Mouse (Mus musculus) intestine, postnatal 0 days (tissue): ENCODE data around the gene Shkbp1. TPM values are rescaled to one million over a fixed set of nuclear protein-coding genes. Genes with fewer than 3 reads are reported as not detected.

Experiments
- ATAC-seq: fragments of 200-750 bp; cut with Nextera tagmentation; 2 replicates; pipeline ENCODE4 v1.8.0; 2017; ENCODE audit warnings: mild to moderate bottlenecking, moderate TSS enrichment, moderate library complexity
- H3K27ac ChIP-seq: fragments of 300-500 bp; sonication (generic); 2 replicates; pipeline ENCODE4 v1.5.1; 2014; ENCODE audit warnings: mild to moderate bottlenecking, low read depth, low read length, moderate library complexity
- H3K27me3 ChIP-seq: fragments of 300-500 bp; sonication (generic); replicated peaks from 2 replicates; pipeline ENCODE4 v1.6.1; 2014; ENCODE audit warnings: low read length, mixed read lengths; ENCODE audit not compliant: control insufficient read depth, insufficient read depth
- H3K36me3 ChIP-seq: fragments of 300-500 bp; sonication (generic); 2 replicates; pipeline ENCODE4 v1.6.1; 2014; ENCODE audit warnings: mild to moderate bottlenecking, moderate library complexity; ENCODE audit not compliant: control insufficient read depth, insufficient read depth
- H3K4me1 ChIP-seq: fragments of 300-500 bp; sonication (generic); replicated peaks from 2 replicates; pipeline ENCODE4 v1.6.1; 2014; ENCODE audit warnings: antibody characterized with exemption, low read length, mixed read lengths; ENCODE audit not compliant: control insufficient read depth, insufficient read depth
- H3K4me2 ChIP-seq: fragments of 300-500 bp; sonication (generic); replicated peaks from 2 replicates; pipeline ENCODE4 v1.6.1; 2014; ENCODE audit warnings: low read depth, mild to moderate bottlenecking, moderate library complexity
- H3K4me3 ChIP-seq: fragments of 300-500 bp; sonication (generic); 2 replicates; pipeline ENCODE4 v1.5.1; 2014; ENCODE audit warnings: low read depth, low read length
- H3K9ac ChIP-seq: fragments of 300-500 bp; sonication (generic); 2 replicates; pipeline ENCODE4 v1.6.1; 2014; ENCODE audit warnings: mild to moderate bottlenecking, low read depth, low read length
- H3K9me3 ChIP-seq: fragments of 300-500 bp; sonication (generic); 2 replicates; pipeline ENCODE4 v1.6.1; 2016; ENCODE audit warnings: mixed run types; ENCODE audit not compliant: control insufficient read depth
- CTCF ChIP-seq: sonication (generic); IDR thresholded peaks from 2 replicates; pipeline ENCODE4 v1.5.1; 2016; ENCODE audit warnings: low read depth, mild to moderate bottlenecking, control low read depth, antibody characterized with exemption, moderate library complexity
- WGBS: fragments of 180-500 bp; shearing (Covaris S2); extraction: QIAGEN DNeasy Blood & Tissue Kit; methylation state at CpG from one replicate; pipeline ENCODE4 v1.1.7; 2014; 5-methylcytosine and 5-hydroxymethylcytosine counted together
- polyA plus RNA-seq: library from polyadenylated mRNA; unstranded; fragments of >200 nt; fragmentation: Nextera tagmentation; extraction: Ambion mirVana; gene quantifications from 2 replicates; pipeline ENCODE4 v1.2.1, GENCODE M21; 2015

Shkbp1 gene
- polyA plus RNA-seq, 1 experiment from 2014 or later: 26.9 TPM

GRCm38 (mm10) chr7:27334405-27334911, 21.4 kb downstream of the Shkbp1 start:
- Histone ChIP-seq H3K4me2 (peak overlapping the region; percentile 82), H3K9ac (no peak overlapping the region), H3K4me1 (peaks cover 4% of the 10 kb centered on the region; the same call in 1 of the 2 replicates), H3K9me3 (no peaks in the 10 kb centered on the region), H3K4me3 (peak overlapping the region; percentile 9; the same call in 1 of the 2 replicates), H3K27ac (no peak overlapping the region), H3K27me3 (peaks cover 79% of the 10 kb centered on the region), H3K36me3 (no peaks in the 10 kb centered on the region)
- WGBS: 5% methylated on average over 32 of the region's 32 CpGs
- ATAC-seq: no peak
- peak; percentile 30; the same call in 1 of the 2 replicates for TF ChIP-seq CTCF

GRCm38 (mm10) chr7:27333316-27333941, 22.4 kb downstream of the Shkbp1 start:
- peak overlapping the region; percentile 55 for H3K9ac ChIP-seq
- H3K36me3 ChIP-seq: no peaks in the 10 kb centered on the region
- peak overlapping the region; percentile 82 for H3K4me2 ChIP-seq
- ATAC-seq: no peak
- H3K9me3 ChIP-seq: no peaks in the 10 kb centered on the region
- H3K4me3 ChIP-seq: peak overlapping the region; percentile 58
- peaks cover 82% of the 10 kb centered on the region for H3K27me3 ChIP-seq
- TF ChIP-seq CTCF: peak; percentile 24
- H3K27ac ChIP-seq: peak overlapping the region; percentile 61; the same call in 1 of the 2 replicates
- peaks cover 8% of the 10 kb centered on the region; the same call in 1 of the 2 replicates for H3K4me1 ChIP-seq
- under 1% methylated on average over 64 of the region's 77 CpGs for WGBS

GRCm38 (mm10) chr7:27332353-27333199, 23.2 kb downstream of the Shkbp1 start:
- no peaks in the 10 kb centered on the region for H3K36me3 ChIP-seq
- H3K9me3 ChIP-seq: no peaks in the 10 kb centered on the region
- peaks cover 8% of the 10 kb centered on the region; the same call in 1 of the 2 replicates for H3K4me1 ChIP-seq
- peak overlapping the region; percentile 58 for H3K4me3 ChIP-seq
- 0 out of 2 replicates have a peak overlapping the region, but pooled peaks have one; percentile 22 for H3K9ac ChIP-seq
- peaks cover 75% of the 10 kb centered on the region for H3K27me3 ChIP-seq
- peak overlapping the region; percentile 82 for H3K4me2 ChIP-seq
- 1% methylated on average over 38 of the region's 39 CpGs for WGBS
- H3K27ac ChIP-seq: peak overlapping the region; percentile 61
- ATAC-seq: no peak
- peak; percentile 93 for TF ChIP-seq CTCF

GRCm38 (mm10) chr7:27331854-27332253, 24.0 kb downstream of the Shkbp1 start:
- ATAC-seq: no peak
- H3K4me1 ChIP-seq: peaks cover 8% of the 10 kb centered on the region; the same call in 1 of the 2 replicates
- WGBS: 5% methylated on average over 8 of the region's 8 CpGs
- H3K36me3 ChIP-seq: no peaks in the 10 kb centered on the region
- 0 out of 2 replicates have a peak overlapping the region, but pooled peaks have one; percentile 22 for H3K9ac ChIP-seq
- peak overlapping the region; percentile 82 for H3K4me2 ChIP-seq
- no peak for TF ChIP-seq CTCF
- H3K27me3 ChIP-seq: peaks cover 73% of the 10 kb centered on the region
- peak overlapping the region; percentile 61 for H3K27ac ChIP-seq
- H3K9me3 ChIP-seq: no peaks in the 10 kb centered on the region
- peak overlapping the region; percentile 58 for H3K4me3 ChIP-seq

- H3K4me1 ChIP-seq: peaks cover 8% of the 10 kb centered on the region; the same call in 1 of the 2 replicates
- peaks cover 72% of the 10 kb centered on the region for H3K27me3 ChIP-seq
Observed at GRCm38 (mm10) chr7:27331541-27331851, 24.3 kb downstream of the Shkbp1 start.

More at GRCm38 (mm10) chr7:27331541-27331851, 24.3 kb downstream of the Shkbp1 start:
- Histone ChIP-seq H3K9me3 (no peaks in the 10 kb centered on the region), H3K27ac (peak overlapping the region; percentile 61), H3K4me2 (peak overlapping the region; percentile 82), H3K9ac (no peak overlapping the region), H3K4me3 (peak overlapping the region; percentile 58), H3K36me3 (no peaks in the 10 kb centered on the region)
- 4% methylated on average over 8 of the region's 8 CpGs for WGBS
- no peak for TF ChIP-seq CTCF
- ATAC-seq: no peak
